Mouse (Mus musculus) left cerebral cortex, postnatal 25 days (tissue): Measurements from ENCODE around the gene Olfr68. TPM values are rescaled to one million over a fixed set of nuclear protein-coding genes. Genes with fewer than 3 reads are reported as not detected.
"Not testable (repeated sequence)": the region's sequence is repeated elsewhere in the genome, so short reads cannot be mapped to it uniquely, and the experiment has no call there.

ENCODE experiments used
- DNase-seq, 2 experiments: peaks; one replicate each; pipeline ENCODE4 v3.0.0; 2022; ENCODE audit warnings: low spot score in 2 of 2, mixed read lengths in 1 of 2
- intact Hi-C: fragments of 180-260 bp; cut with DNase I; formaldehyde crosslinking; loops from one replicate; pipeline ENCODE4 v1.15.1; 2025
- total RNA-seq, 2 experiments: library from RNA; stranded (reverse); gene quantifications; 2 replicates each; pipeline ENCODE4 v1.2.3; 2021

The Olfr68 gene
- total RNA-seq, 2 experiments from 2014 or later: not detected

GRCm38 (mm10) chr7:103777652-103778051 lies 1.8 kb downstream of the Olfr68 start:
- intact Hi-C loops: not testable (repeated sequence)

GRCm38 (mm10) chr7:103771494-103771893 lies 8.0 kb downstream of the Olfr68 start, which contains the start of gene Olfr69:
Gene Olfr69, minus strand, starts transcription at chr7:103771594.
- no peak for DNase-seq
- intact Hi-C loops: no loop called here

More at GRCm38 (mm10) chr7:103777652-103778051, 1.8 kb downstream of the Olfr68 start:
- DNase-seq: not testable (repeated sequence)

- intact Hi-C loops, DNase-seq: not testable (repeated sequence)
These were observed 11.8 kb downstream of the Olfr68 start for GRCm38 (mm10) chr7:103767687-103768086.

GRCm38 (mm10) chr7:103762212-103762611 lies 17.3 kb downstream of the Olfr68 start:
- DNase-seq, intact Hi-C loops: not testable (repeated sequence)

- DNase-seq: no peak
- intact Hi-C loops: no loop called here
These were observed 22.3 kb downstream of the Olfr68 start, which contains the start of gene Olfr630 for GRCm38 (mm10) chr7:103757233-103757632. Gene Olfr630, minus strand, starts transcription at chr7:103757333.

GRCm38 (mm10) chr7:103744843-103745242 lies 34.7 kb downstream of the Olfr68 start, which contains the start of gene Olfr629:
Gene Olfr629, minus strand, starts transcription at chr7:103744943.
- intact Hi-C loops: no loop called here
- DNase-seq: no peak

- intact Hi-C loops: no loop called here
- DNase-seq: no peak
These were observed 49.4 kb downstream of the Olfr68 start, which contains the start of gene Olfr628 for GRCm38 (mm10) chr7:103730074-103730473. Gene Olfr628, plus strand, starts transcription at chr7:103730374.

Other genes with a start within 250 kb of the Olfr68 start
- gene Olfr612, start 237.0 kb downstream of the Olfr68 start, total RNA-seq: not detected
- gene Olfr613, start 231.6 kb downstream of the Olfr68 start, total RNA-seq: not detected
- gene Olfr615, start 223.6 kb downstream of the Olfr68 start, total RNA-seq: not detected
- gene Olfr616, start 210.6 kb downstream of the Olfr68 start, total RNA-seq: not detected
- gene Olfr617, start 206.6 kb downstream of the Olfr68 start, total RNA-seq: not detected
- gene Olfr618, start 189.6 kb downstream of the Olfr68 start, total RNA-seq: not detected
- not detected for gene Olfr619, start 179.1 kb downstream of the Olfr68 start, total RNA-seq
- gene Olfr620, start 167.2 kb downstream of the Olfr68 start, total RNA-seq: not detected
- gene Olfr622, start 137.0 kb downstream of the Olfr68 start, total RNA-seq: not detected
- gene Olfr623, start 116.0 kb downstream of the Olfr68 start, total RNA-seq: not detected
- under 1 TPM in 1 of 2 experiments, not detected in 1; 0.07 TPM for gene Olfr624, start 108.5 kb downstream of the Olfr68 start, total RNA-seq
- not detected for gene Olfr625-ps1, start 97.0 kb downstream of the Olfr68 start, total RNA-seq
- gene Olfr243, start 65.0 kb downstream of the Olfr68 start, total RNA-seq: not detected
- gene Olfr628, start 49.3 kb downstream of the Olfr68 start, total RNA-seq: not detected
- gene Olfr629, start 34.8 kb downstream of the Olfr68 start, total RNA-seq: not detected
- gene Olfr630, start 22.4 kb downstream of the Olfr68 start, total RNA-seq: not detected
- gene Olfr69, start 8.1 kb downstream of the Olfr68 start, total RNA-seq: not detected
- not detected for gene Olfr67, start 12.1 kb upstream of the Olfr68 start, total RNA-seq
- gene Hbb-bt, start 34.3 kb upstream of the Olfr68 start, total RNA-seq: 10 to 100 TPM; 78.9 to 84.4 TPM
- gene Hbb-bs, start 48.4 kb upstream of the Olfr68 start, total RNA-seq: 100 to 1,000 TPM; 511 to 567 TPM
- not detected for gene Hbb-bh2, start 60.8 kb upstream of the Olfr68 start, total RNA-seq
- gene Hbb-bh1, start 63.5 kb upstream of the Olfr68 start, total RNA-seq: not detected
- not detected for gene Hbb-y, start 73.5 kb upstream of the Olfr68 start, total RNA-seq
- gene Olfr66, start 106.6 kb upstream of the Olfr68 start, total RNA-seq: not detected
- not detected for gene Olfr64, start 114.8 kb upstream of the Olfr68 start, total RNA-seq
- gene Olfr65, start 123.8 kb upstream of the Olfr68 start, total RNA-seq: not detected
- not detected for gene Olfr631, start 149.1 kb upstream of the Olfr68 start, total RNA-seq
- gene Olfr632, start 154.6 kb upstream of the Olfr68 start, total RNA-seq: not detected
- gene Olfr633, start 164.7 kb upstream of the Olfr68 start, total RNA-seq: not detected
- under 1 TPM; 0.05 to 0.07 TPM for gene Olfr635, start 191.5 kb upstream of the Olfr68 start, total RNA-seq
- not detected for gene Olfr638, start 219.0 kb upstream of the Olfr68 start, total RNA-seq
- under 1 TPM; 0.07 to 0.16 TPM for gene Olfr639, start 237.6 kb upstream of the Olfr68 start, total RNA-seq
- not detected for gene Olfr640, start 245.9 kb upstream of the Olfr68 start, total RNA-seq